Mouse (Mus musculus): ENCODE data around the gene Copb1. TPM values are rescaled to one million over a fixed set of nuclear protein-coding genes. Genes with fewer than 3 reads are reported as not detected.
"Not testable (repeated sequence)": the region's sequence is repeated elsewhere in the genome, so short reads cannot be mapped to it uniquely, and the experiment has no call there.

Gene Copb1
- polyA plus RNA-seq, 1 experiment from 2014 or later: 93.4 TPM

- WGBS: 92% methylated on average over 3 of the region's 3 CpGs
- H3K9me3 ChIP-seq: no peaks in the 10 kb centered on the region
- H3K9ac ChIP-seq: no peak overlapping the region
- H3K4me2 ChIP-seq: no peak overlapping the region
- no peak overlapping the region for H3K4me3 ChIP-seq
- H3K4me1 ChIP-seq (replicated peaks): no peaks in the 10 kb centered on the region
- ATAC-seq (ENCODE audit: low FRiP score): no peak
- peaks cover 24% of the 10 kb centered on the region for H3K36me3 ChIP-seq
- H3K27ac ChIP-seq: no peak overlapping the region
- H3K27me3 ChIP-seq: no peaks in the 10 kb centered on the region
These were observed 43.9 kb downstream of the Copb1 start for GRCm38 (mm10) chr7:114210618-114211017.

- Histone ChIP-seq H3K4me1 (replicated peaks) (no peaks in the 10 kb centered on the region), H3K4me2 (no peak overlapping the region), H3K9me3 (no peaks in the 10 kb centered on the region), H3K36me3 (peaks cover 20% of the 10 kb centered on the region), H3K9ac (no peak overlapping the region), H3K27ac (no peak overlapping the region), H3K4me3 (no peak overlapping the region), H3K27me3 (no peaks in the 10 kb centered on the region)
- 96% methylated on average over 1 of the region's 1 CpGs for WGBS
- no peak for ATAC-seq (ENCODE audit: low FRiP score)
These were observed 44.7 kb downstream of the Copb1 start for GRCm38 (mm10) chr7:114209841-114210240.

GRCm38 (mm10) chr7:114203491-114204359 lies 50.8 kb downstream of the Copb1 start:
- ATAC-seq (ENCODE audit: low FRiP score): no peak
- Histone ChIP-seq H3K27me3 (no peaks in the 10 kb centered on the region), H3K4me1 (replicated peaks) (no peaks in the 10 kb centered on the region), H3K27ac (no peak overlapping the region), H3K4me2 (no peak overlapping the region), H3K9me3 (no peaks in the 10 kb centered on the region), H3K36me3 (no peaks in the 10 kb centered on the region), H3K4me3 (no peak overlapping the region), H3K9ac (no peak overlapping the region)
- WGBS: 82% methylated on average over 9 of the region's 9 CpGs

- no peaks in the 10 kb centered on the region for H3K36me3 ChIP-seq
- no peak overlapping the region for H3K4me3 ChIP-seq
- H3K9ac ChIP-seq: no peak overlapping the region
- no peaks in the 10 kb centered on the region for H3K27me3 ChIP-seq
- H3K9me3 ChIP-seq: no peaks in the 10 kb centered on the region
- ATAC-seq (ENCODE audit: low FRiP score): no peak
- no peak overlapping the region for H3K27ac ChIP-seq
- WGBS: 83% methylated on average over 5 of the region's 5 CpGs
- H3K4me1 ChIP-seq (replicated peaks): no peaks in the 10 kb centered on the region
- no peak overlapping the region for H3K4me2 ChIP-seq
These were observed 51.5 kb downstream of the Copb1 start for GRCm38 (mm10) chr7:114202972-114203404.

GRCm38 (mm10) chr7:114200651-114201050 lies 53.9 kb downstream of the Copb1 start:
- no peak overlapping the region for H3K4me2 ChIP-seq
- H3K27ac ChIP-seq: no peak overlapping the region
- H3K9me3 ChIP-seq: no peaks in the 10 kb centered on the region
- no peak overlapping the region for H3K4me3 ChIP-seq
- ATAC-seq (ENCODE audit: low FRiP score): no peak
- H3K27me3 ChIP-seq: no peaks in the 10 kb centered on the region
- H3K4me1 ChIP-seq (replicated peaks): no peaks in the 10 kb centered on the region
- WGBS: 86% methylated on average over 2 of the region's 2 CpGs
- H3K36me3 ChIP-seq: no peaks in the 10 kb centered on the region
- no peak overlapping the region for H3K9ac ChIP-seq

- Histone ChIP-seq H3K9me3 (no peaks in the 10 kb centered on the region), H3K9ac (no peak overlapping the region), H3K36me3 (no peaks in the 10 kb centered on the region), H3K4me2 (no peak overlapping the region), H3K27ac (no peak overlapping the region), H3K27me3 (no peaks in the 10 kb centered on the region), H3K4me3 (no peak overlapping the region), H3K4me1 (replicated peaks) (no peaks in the 10 kb centered on the region)
- no peak for ATAC-seq (ENCODE audit: low FRiP score)
- 81% methylated on average over 3 of the region's 3 CpGs for WGBS
These were observed 54.9 kb downstream of the Copb1 start for GRCm38 (mm10) chr7:114199428-114200110.

GRCm38 (mm10) chr7:114198252-114198651 lies 56.3 kb downstream of the Copb1 start:
- Histone ChIP-seq H3K4me2 (no peak overlapping the region), H3K27ac (no peak overlapping the region), H3K36me3 (no peaks in the 10 kb centered on the region), H3K9ac (no peak overlapping the region), H3K4me1 (replicated peaks) (no peaks in the 10 kb centered on the region), H3K9me3 (no peaks in the 10 kb centered on the region), H3K4me3 (no peak overlapping the region), H3K27me3 (no peaks in the 10 kb centered on the region)
- 84% methylated on average over 1 of the region's 1 CpGs for WGBS
- ATAC-seq (ENCODE audit: low FRiP score): no peak

- ATAC-seq (ENCODE audit: low FRiP score); H3K9ac ChIP-seq; H3K36me3 ChIP-seq; H3K27me3 ChIP-seq; H3K4me2 ChIP-seq; H3K27ac ChIP-seq; H3K4me3 ChIP-seq; H3K9me3 ChIP-seq; H3K4me1 ChIP-seq (replicated peaks): not testable (repeated sequence)
- WGBS: 83% methylated on average over 2 of the region's 2 CpGs
These were observed 57.9 kb downstream of the Copb1 start for GRCm38 (mm10) chr7:114196588-114196987.

GRCm38 (mm10) chr7:114194788-114195187 lies 59.7 kb downstream of the Copb1 start:
- H3K27me3 ChIP-seq; H3K4me1 ChIP-seq (replicated peaks): not testable (repeated sequence)
- 81% methylated on average over 2 of the region's 2 CpGs for WGBS

GRCm38 (mm10) chr7:114194224-114194623 lies 60.3 kb downstream of the Copb1 start:
- Histone ChIP-seq H3K36me3 (no peaks in the 10 kb centered on the region), H3K27me3 (no peaks in the 10 kb centered on the region), H3K4me1 (replicated peaks) (no peaks in the 10 kb centered on the region), H3K4me3 (no peak overlapping the region), H3K4me2 (no peak overlapping the region), H3K9me3 (no peaks in the 10 kb centered on the region), H3K27ac (no peak overlapping the region), H3K9ac (no peak overlapping the region)
- WGBS: 85% methylated on average over 4 of the region's 4 CpGs
- no peak for ATAC-seq (ENCODE audit: low FRiP score)

More at GRCm38 (mm10) chr7:114194788-114195187, 59.7 kb downstream of the Copb1 start:
- not testable (repeated sequence) for H3K9me3 ChIP-seq; H3K27ac ChIP-seq; H3K4me2 ChIP-seq; H3K4me3 ChIP-seq; H3K36me3 ChIP-seq; H3K9ac ChIP-seq; ATAC-seq (ENCODE audit: low FRiP score)

- WGBS: 90% methylated on average over 6 of the region's 6 CpGs
- Histone ChIP-seq H3K36me3 (no peaks in the 10 kb centered on the region), H3K9me3 (no peaks in the 10 kb centered on the region), H3K4me3 (no peak overlapping the region), H3K9ac (no peak overlapping the region), H3K27me3 (no peaks in the 10 kb centered on the region), H3K4me1 (replicated peaks) (no peaks in the 10 kb centered on the region), H3K27ac (no peak overlapping the region), H3K4me2 (no peak overlapping the region)
- no peak for ATAC-seq (ENCODE audit: low FRiP score)
These were observed 61.0 kb downstream of the Copb1 start for GRCm38 (mm10) chr7:114193284-114194067.

GRCm38 (mm10) chr7:114192581-114192980 lies 61.9 kb downstream of the Copb1 start:
- no peaks in the 10 kb centered on the region for H3K27me3 ChIP-seq
- H3K9ac ChIP-seq: no peak overlapping the region
- H3K4me3 ChIP-seq: no peak overlapping the region
- ATAC-seq (ENCODE audit: low FRiP score): no peak
- no peaks in the 10 kb centered on the region for H3K4me1 ChIP-seq (replicated peaks)
- H3K4me2 ChIP-seq: no peak overlapping the region
- H3K9me3 ChIP-seq: no peaks in the 10 kb centered on the region
- H3K36me3 ChIP-seq: no peaks in the 10 kb centered on the region
- WGBS: 34% methylated on average over 3 of the region's 3 CpGs
- H3K27ac ChIP-seq: no peak overlapping the region

Measured in hindbrain, embryonic 13.5 days (tissue).